Mouse (Mus musculus) megakaryocyte, embryonic 14.5 days (primary cell): ENCODE data around the gene Dhx38. TPM values are rescaled to one million over a fixed set of nuclear protein-coding genes. Genes with fewer than 3 reads are reported as not detected.

Experiments used
- H3K27me3 ChIP-seq: replicated peaks from 2 replicates; pipeline ENCODE3; 2012; ENCODE audit warnings: inconsistent platforms
- H3K36me3 ChIP-seq: replicated peaks from 2 replicates; pipeline ENCODE3; 2012; ENCODE audit warnings: low read length, inconsistent platforms, mixed read lengths
- H3K4me1 ChIP-seq: 2 replicates; pipeline ENCODE4 v1.6.1; 2012; ENCODE audit warnings: inconsistent platforms
- H3K4me3 ChIP-seq: replicated peaks from 2 replicates; pipeline ENCODE3; 2012; ENCODE audit warnings: moderate library complexity, mild to moderate bottlenecking, inconsistent platforms
- H3K9me3 ChIP-seq: 2 replicates; pipeline ENCODE4 v1.6.1; 2012; ENCODE audit warnings: inconsistent platforms
- FLI1 ChIP-seq: IDR thresholded peaks from 2 replicates; pipeline ENCODE4 v1.6.1; 2012; ENCODE audit warnings: low read length, inconsistent platforms, mixed read lengths
- GATA1 ChIP-seq: IDR thresholded peaks from 3 replicates; pipeline ENCODE4 v1.6.1; 2012; ENCODE audit warnings: mixed read lengths, low read length, inconsistent platforms, borderline replicate concordance
- polyA plus RNA-seq: library from polyadenylated mRNA; stranded (reverse); fragments of >175 nt; gene quantifications from 2 replicates; pipeline ENCODE4 v1.2.3, GENCODE M21; 2012; ENCODE audit warnings: low replicate concordance; ENCODE audit not compliant: insufficient read depth

Gene Dhx38
- polyA plus RNA-seq, 1 experiment, result 29.4 TPM

DNA sequence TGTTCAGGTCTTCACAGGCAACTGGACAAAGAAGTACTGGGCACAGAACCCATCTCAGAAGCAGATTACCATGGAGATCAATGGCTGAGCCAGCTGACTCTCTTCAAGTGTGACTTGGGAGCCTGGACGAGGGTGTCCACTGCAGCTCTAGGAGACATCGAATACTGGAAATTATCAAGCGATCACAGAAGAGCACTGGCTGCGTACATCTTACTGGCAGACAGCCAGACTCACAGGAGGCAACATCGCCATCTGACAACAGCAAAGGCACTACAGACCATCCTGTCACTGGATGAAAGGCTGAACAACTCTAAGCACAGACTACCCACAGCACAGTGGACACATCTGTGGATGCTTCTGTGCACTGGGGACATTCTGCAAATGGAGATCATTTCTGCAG is 26.5 kb upstream of the Dhx38 start:
- no peak overlapping the region for H3K4me3 ChIP-seq
- no peak for TF ChIP-seq FLI1
- H3K27me3 ChIP-seq, result peaks cover 9% of the 10 kb centered on the region
- peaks cover 59% of the 10 kb centered on the region for H3K36me3 ChIP-seq
- H3K4me1 ChIP-seq, result peaks cover 8% of the 10 kb centered on the region; the same call in 1 of the 2 replicates
- H3K9me3 ChIP-seq, result no peaks in the 10 kb centered on the region

DNA sequence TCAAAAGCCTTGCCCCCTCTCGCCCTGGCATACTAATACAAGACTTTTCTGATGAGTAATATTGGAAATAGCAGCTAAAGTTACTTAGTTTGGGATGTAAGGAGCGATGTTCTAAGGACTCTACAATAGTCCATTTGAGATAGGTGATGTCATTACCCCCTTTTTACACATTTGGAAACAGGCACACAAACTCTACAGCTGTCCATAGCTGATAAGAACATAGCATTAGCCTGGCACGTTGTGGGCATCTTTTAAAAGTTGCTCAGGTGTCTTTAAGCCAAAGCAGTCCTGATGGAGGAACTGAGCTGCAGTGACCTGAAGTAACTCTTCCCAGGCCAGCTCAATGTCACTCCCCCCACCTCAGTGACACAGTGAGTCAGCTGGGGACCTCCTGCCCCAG is 25.7 kb upstream of the Dhx38 start:
- peaks cover 7% of the 10 kb centered on the region; the same call in 1 of the 2 replicates for H3K4me1 ChIP-seq
- H3K36me3 ChIP-seq, result peaks cover 51% of the 10 kb centered on the region
- no peaks in the 10 kb centered on the region for H3K9me3 ChIP-seq
- peaks cover 13% of the 10 kb centered on the region for H3K27me3 ChIP-seq
- TF ChIP-seq GATA1 (no peak), FLI1 (no peak)
- no peak overlapping the region for H3K4me3 ChIP-seq

DNA sequence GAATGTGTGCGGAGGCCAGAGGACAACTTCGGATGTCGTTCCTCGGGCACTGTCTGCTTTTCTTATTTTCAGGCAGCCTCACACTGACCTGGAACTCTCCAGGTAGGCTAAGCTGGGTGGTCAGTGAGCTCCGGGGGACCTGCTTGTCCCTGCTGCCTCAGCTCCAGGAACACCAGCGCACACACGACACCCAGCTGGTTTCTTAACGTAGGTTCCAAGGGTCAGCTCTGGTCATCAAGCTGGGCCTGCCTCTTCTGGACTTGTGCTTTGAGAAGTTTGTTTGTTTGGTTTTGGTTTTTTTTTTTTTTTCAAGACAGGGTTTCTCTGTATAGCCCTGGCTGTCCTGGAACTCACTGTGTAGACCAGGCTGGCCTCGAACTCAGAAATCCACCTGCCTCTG is 25.2 kb upstream of the Dhx38 start:
- H3K36me3 ChIP-seq, result peaks cover 47% of the 10 kb centered on the region
- H3K4me3 ChIP-seq, result no peak overlapping the region
- TF ChIP-seq GATA1 (no peak), FLI1 (no peak)
- H3K4me1 ChIP-seq, result peaks cover 6% of the 10 kb centered on the region
- H3K9me3 ChIP-seq, result no peaks in the 10 kb centered on the region
- peaks cover 13% of the 10 kb centered on the region for H3K27me3 ChIP-seq

- TF ChIP-seq GATA1 (no peak), FLI1 (no peak)
- H3K9me3 ChIP-seq, result peaks cover 20% of the 10 kb centered on the region
- H3K36me3 ChIP-seq, result peaks cover 8% of the 10 kb centered on the region
- H3K4me1 ChIP-seq, result peaks cover 10% of the 10 kb centered on the region
- H3K4me3 ChIP-seq, result no peak overlapping the region
- H3K27me3 ChIP-seq, result peaks cover 18% of the 10 kb centered on the region
Observed at GRCm38 (mm10) chr8:109586972-109587504, 21.4 kb upstream of the Dhx38 start.

DNA sequence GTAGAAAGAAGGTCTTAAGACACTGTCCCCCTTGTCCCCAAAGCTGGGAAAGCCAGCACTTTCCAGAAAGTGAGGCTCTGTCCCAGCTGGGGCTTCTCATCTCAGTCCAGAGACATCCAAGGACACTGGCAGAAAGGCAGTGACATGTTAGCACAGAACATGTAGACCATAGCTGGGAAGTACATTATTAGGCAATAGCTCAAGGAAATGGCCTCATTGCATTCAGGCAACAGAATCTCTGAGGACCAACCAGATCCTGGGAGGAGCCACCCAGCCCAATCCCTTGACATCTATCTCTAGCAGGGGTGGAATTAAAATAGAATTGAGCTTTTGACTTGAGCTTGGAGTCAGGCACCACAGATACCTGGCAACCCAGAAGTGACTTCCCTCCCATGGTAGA is 20.0 kb upstream of the Dhx38 start:
- Histone ChIP-seq H3K27me3 (peaks cover 20% of the 10 kb centered on the region), H3K4me1 (peaks cover 6% of the 10 kb centered on the region), H3K4me3 (no peak overlapping the region), H3K9me3 (peaks cover 27% of the 10 kb centered on the region), H3K36me3 (no peaks in the 10 kb centered on the region)
- TF ChIP-seq GATA1, result no peak
- no peak for TF ChIP-seq FLI1

DNA sequence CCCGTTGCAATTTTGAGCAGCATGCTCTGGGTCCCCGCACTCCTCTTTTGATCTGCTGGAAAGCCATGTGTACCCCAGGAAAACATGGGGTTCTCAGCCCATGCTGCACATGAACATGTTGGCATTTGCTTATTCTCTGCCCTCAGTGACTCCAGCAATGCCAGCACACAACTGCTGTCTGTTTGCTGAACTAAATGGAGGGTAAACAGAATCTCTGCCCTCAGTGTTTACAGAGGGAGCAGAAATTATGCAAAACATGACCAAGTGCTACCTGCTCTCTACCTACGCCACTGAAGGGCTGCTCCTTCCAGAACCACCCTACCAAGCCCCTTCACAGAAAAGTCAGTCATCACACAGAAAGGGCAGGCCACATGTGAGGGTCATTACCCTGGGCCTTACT is 19.2 kb upstream of the Dhx38 start:
- Histone ChIP-seq H3K36me3 (no peaks in the 10 kb centered on the region), H3K27me3 (peaks cover 20% of the 10 kb centered on the region), H3K9me3 (peaks cover 27% of the 10 kb centered on the region), H3K4me1 (peaks cover 6% of the 10 kb centered on the region), H3K4me3 (no peak overlapping the region)
- no peak for TF ChIP-seq GATA1
- TF ChIP-seq FLI1, result no peak

GRCm38 (mm10) chr8:109584293-109584692 is 18.6 kb upstream of the Dhx38 start:
- Histone ChIP-seq H3K4me3 (no peak overlapping the region), H3K36me3 (no peaks in the 10 kb centered on the region), H3K4me1 (peaks cover 6% of the 10 kb centered on the region), H3K9me3 (peaks cover 27% of the 10 kb centered on the region), H3K27me3 (peaks cover 20% of the 10 kb centered on the region)
- TF ChIP-seq FLI1 (no peak), GATA1 (no peak)

GRCm38 (mm10) chr8:109578900-109579301 is 13.2 kb upstream of the Dhx38 start, which contains the start of gene Hp:
Hp (minus strand) TSS chr8:109579172.
- Histone ChIP-seq H3K27me3 (peaks cover 28% of the 10 kb centered on the region), H3K36me3 (peaks cover 15% of the 10 kb centered on the region), H3K9me3 (peaks cover 16% of the 10 kb centered on the region), H3K4me1 (peaks cover 24% of the 10 kb centered on the region), H3K4me3 (peak within 1 kb of the TSS; percentile 70)
- TF ChIP-seq GATA1 (no peak), FLI1 (no peak)

DNA sequence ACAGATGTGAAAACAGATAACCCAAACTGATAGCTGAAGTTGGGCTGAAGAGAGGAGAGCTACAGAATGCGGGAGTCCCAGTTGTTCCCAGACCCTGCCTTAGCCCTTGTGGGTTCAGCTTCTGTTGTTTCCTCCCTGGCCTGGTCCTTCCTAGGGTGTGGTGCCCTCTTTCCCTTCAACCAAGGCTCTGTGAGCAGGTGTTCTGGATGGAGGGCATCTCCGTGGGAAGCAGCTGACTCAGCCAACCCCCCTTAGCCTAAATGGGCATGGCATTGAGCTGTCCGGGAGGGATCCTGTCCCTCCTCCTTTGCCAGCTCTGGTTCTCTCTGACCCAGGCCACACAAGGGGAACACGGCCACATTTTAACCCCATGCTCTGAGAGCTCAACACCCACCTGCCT is 10.7 kb upstream of the Dhx38 start:
- Histone ChIP-seq H3K9me3 (peaks cover 7% of the 10 kb centered on the region), H3K4me3 (peak overlapping the region; percentile 8), H3K27me3 (peaks cover 26% of the 10 kb centered on the region), H3K4me1 (peaks cover 26% of the 10 kb centered on the region), H3K36me3 (peaks cover 40% of the 10 kb centered on the region)
- TF ChIP-seq FLI1, result no peak
- no peak for TF ChIP-seq GATA1

GRCm38 (mm10) chr8:109571139-109571538 is 5.5 kb upstream of the Dhx38 start:
- H3K4me1 ChIP-seq, result peaks cover 46% of the 10 kb centered on the region
- peaks cover 72% of the 10 kb centered on the region for H3K36me3 ChIP-seq
- peaks cover 10% of the 10 kb centered on the region for H3K27me3 ChIP-seq
- H3K9me3 ChIP-seq, result no peaks in the 10 kb centered on the region
- no peak overlapping the region for H3K4me3 ChIP-seq
- TF ChIP-seq GATA1 (no peak), FLI1 (no peak)

DNA sequence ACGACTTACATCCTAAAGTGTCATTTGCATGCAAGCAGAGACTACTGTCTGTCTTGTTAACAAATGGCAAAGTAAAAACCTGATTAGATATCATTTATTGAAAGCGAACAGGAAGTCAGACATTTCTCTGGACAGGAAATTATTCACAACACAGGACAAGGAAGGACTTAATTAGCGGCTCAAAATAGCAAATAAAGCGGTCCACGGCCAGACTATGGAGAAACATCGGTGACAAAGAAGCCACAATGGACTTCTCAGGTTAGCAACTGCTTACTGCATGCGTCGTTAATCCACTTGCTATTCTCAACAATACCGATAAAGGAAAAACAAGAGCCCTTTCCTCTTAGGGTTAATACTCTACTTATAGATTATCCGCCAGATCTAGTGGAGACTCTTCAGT is 895 bp downstream of the Dhx38 start:
- Histone ChIP-seq H3K27me3 (no peaks in the 10 kb centered on the region), H3K4me1 (peaks cover 43% of the 10 kb centered on the region), H3K36me3 (peaks cover 51% of the 10 kb centered on the region), H3K9me3 (no peaks in the 10 kb centered on the region), H3K4me3 (peak overlapping the region; percentile 98)
- TF ChIP-seq FLI1 (no peak), GATA1 (no peak)
